Mouse (Mus musculus): ENCODE data around the gene Efhc1. TPM values are rescaled to one million over a fixed set of nuclear protein-coding genes. Genes with fewer than 3 reads are reported as not detected.

The Efhc1 gene
- total RNA-seq (2023), result 0.63 to 0.85 TPM (median 0.74 TPM) in 4 replicates

GRCm38 (mm10) chr1:20951300-20951763 is at the start of gene Efhc1:
Gene Efhc1, plus strand, starts transcription at chr1:20951626.

Other genes starting within 250 kb of the Efhc1 start
- gene Il17a, start 220.7 kb upstream of the Efhc1 start, total RNA-seq (2023), result not detected in 4 replicates
- 1.5 to 2.3 TPM (median 1.7 TPM) in 4 replicates for gene Il17f, start 161.0 kb upstream of the Efhc1 start, total RNA-seq (2023)
- gene Mcm3, start 131.3 kb upstream of the Efhc1 start, total RNA-seq (2023), result 47.0 to 55.3 TPM (median 47.9 TPM) in 4 replicates
- gene Paqr8, start 61.0 kb upstream of the Efhc1 start, total RNA-seq (2023), result 1.9 to 2.9 TPM (median 2.5 TPM) in 4 replicates
- 16.5 to 20.8 TPM (median 17.2 TPM) in 4 replicates for gene Tram2, start 127.6 kb downstream of the Efhc1 start, total RNA-seq (2023)

All from B cell, adult 62 days (primary cell).